Mouse (Mus musculus) stomach, embryonic 16.5 days (tissue): Measurements from ENCODE around the gene Ypel3. TPM values are rescaled to one million over a fixed set of nuclear protein-coding genes. Genes with fewer than 3 reads are reported as not detected.
A peak's percentile ranks its signal among the peaks of the same experiment; 100 is the strongest.

ENCODE experiments used
- ATAC-seq: fragments of 200-750 bp; cut with Nextera tagmentation; 2 replicates; pipeline ENCODE4 v1.8.0; 2017; ENCODE audit warnings: moderate number of reproducible peaks, moderate TSS enrichment; ENCODE audit not compliant: insufficient read depth, low FRiP score
- H3K27ac ChIP-seq: fragments of 300-500 bp; sonication (generic); 2 replicates; pipeline ENCODE4 v1.5.1; 2014; ENCODE audit warnings: low read length
- H3K27me3 ChIP-seq: fragments of 300-500 bp; sonication (generic); 2 replicates; pipeline ENCODE4 v1.6.1; 2014; ENCODE audit warnings: low read length, control low read depth, mixed read lengths; ENCODE audit not compliant: control insufficient read depth, insufficient read depth
- H3K36me3 ChIP-seq: fragments of 300-500 bp; sonication (generic); 2 replicates; pipeline ENCODE4 v1.6.1; 2014; ENCODE audit warnings: low read length; ENCODE audit not compliant: control insufficient read depth, insufficient read depth
- H3K4me1 ChIP-seq: fragments of 300-500 bp; sonication (generic); 2 replicates; pipeline ENCODE4 v1.6.1; 2014; ENCODE audit warnings: low read length, control low read depth, mixed read lengths; ENCODE audit not compliant: control insufficient read depth, insufficient read depth
- H3K4me2 ChIP-seq: fragments of 300-500 bp; sonication (generic); 2 replicates; pipeline ENCODE4 v1.6.1; 2014; ENCODE audit warnings: low read depth, low read length, mixed read lengths
- H3K4me3 ChIP-seq: fragments of 300-500 bp; sonication (generic); replicated peaks from 2 replicates; pipeline ENCODE4 v1.5.1; 2014; ENCODE audit warnings: mild to moderate bottlenecking, low read length
- H3K9ac ChIP-seq: fragments of 300-500 bp; sonication (generic); 2 replicates; pipeline ENCODE4 v1.6.1; 2014; ENCODE audit warnings: low read length
- H3K9me3 ChIP-seq: fragments of 300-500 bp; sonication (generic); replicated peaks from 2 replicates; pipeline ENCODE4 v1.6.1; 2016; ENCODE audit warnings: low read length, control low read depth; ENCODE audit not compliant: control insufficient read depth
- WGBS: fragments of 180-500 bp; shearing (Covaris S2); extraction: QIAGEN DNeasy Blood & Tissue Kit; methylation state at CpG from one replicate; pipeline ENCODE4 v1.1.7; 2014; 5-methylcytosine and 5-hydroxymethylcytosine counted together
- polyA plus RNA-seq: library from polyadenylated mRNA; unstranded; fragments of >200 nt; fragmentation: Nextera tagmentation; extraction: Ambion mirVana; gene quantifications from 2 replicates; pipeline ENCODE4 v1.2.1, GENCODE M21; 2015

The Ypel3 gene
- polyA plus RNA-seq, 1 experiment from 2014 or later = 65.9 TPM

DNA sequence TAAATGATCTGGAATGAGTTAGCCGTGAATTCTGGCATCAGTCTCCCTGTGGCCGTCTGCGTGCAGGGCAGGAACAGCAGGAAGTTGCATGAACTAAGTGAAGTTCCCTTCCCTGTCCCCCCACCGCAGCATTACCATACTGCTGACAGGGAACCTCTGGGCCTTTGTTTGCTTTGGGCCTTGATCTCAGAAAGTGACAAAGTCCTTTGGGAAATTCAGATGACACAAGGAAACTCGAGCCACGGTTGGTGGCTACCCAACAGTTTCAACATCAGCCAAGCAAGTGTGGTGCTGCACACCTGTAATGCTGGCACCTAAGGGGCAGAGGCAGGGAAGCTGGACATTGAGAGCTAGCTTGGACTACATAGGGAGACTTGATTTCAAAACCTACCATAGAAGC is 30.0 kb upstream of the Ypel3 start:
- 27% methylated on average over 6 of the region's 6 CpGs for WGBS
- peak; percentile 64; the same call in 1 of the 2 replicates for ATAC-seq
- H3K4me2 ChIP-seq = peak overlapping the region; percentile 19; the same call in 1 of the 2 replicates
- H3K9me3 ChIP-seq = no peaks in the 10 kb centered on the region
- H3K4me1 ChIP-seq = no peaks in the 10 kb centered on the region
- H3K9ac ChIP-seq = peak overlapping the region; percentile 29; the same call in 1 of the 2 replicates
- H3K27me3 ChIP-seq = no peaks in the 10 kb centered on the region
- no peaks in the 10 kb centered on the region for H3K36me3 ChIP-seq
- peak overlapping the region; percentile 57 for H3K27ac ChIP-seq
- H3K4me3 ChIP-seq = no peak overlapping the region

DNA sequence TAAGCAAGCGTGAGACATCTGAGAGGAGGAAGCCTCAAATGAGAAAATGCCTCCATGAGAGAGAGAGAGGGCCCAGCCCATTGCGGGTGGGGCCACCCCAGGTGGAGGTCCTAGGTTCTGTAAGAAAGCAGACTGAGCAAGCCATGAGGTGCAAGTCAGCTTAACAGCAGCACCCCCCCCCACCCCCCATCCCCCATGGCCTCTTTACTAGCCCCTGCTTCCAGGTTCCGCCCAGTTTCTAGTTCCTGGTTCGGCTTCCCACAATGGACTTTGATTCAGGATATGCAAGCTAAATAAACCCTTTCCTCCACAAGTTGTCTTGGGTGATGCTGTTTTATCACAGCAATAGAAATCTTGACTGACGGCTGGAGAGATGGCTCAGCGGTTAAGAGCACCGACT is 27.9 kb upstream of the Ypel3 start:
- ATAC-seq = no peak
- Histone ChIP-seq H3K4me1 (no peaks in the 10 kb centered on the region), H3K4me2 (no peak overlapping the region), H3K36me3 (no peaks in the 10 kb centered on the region), H3K9ac (no peak overlapping the region), H3K27ac (peak overlapping the region; percentile 46; the same call in 1 of the 2 replicates), H3K4me3 (no peak overlapping the region), H3K9me3 (no peaks in the 10 kb centered on the region), H3K27me3 (no peaks in the 10 kb centered on the region)
- 65% methylated on average over 7 of the region's 7 CpGs for WGBS

DNA sequence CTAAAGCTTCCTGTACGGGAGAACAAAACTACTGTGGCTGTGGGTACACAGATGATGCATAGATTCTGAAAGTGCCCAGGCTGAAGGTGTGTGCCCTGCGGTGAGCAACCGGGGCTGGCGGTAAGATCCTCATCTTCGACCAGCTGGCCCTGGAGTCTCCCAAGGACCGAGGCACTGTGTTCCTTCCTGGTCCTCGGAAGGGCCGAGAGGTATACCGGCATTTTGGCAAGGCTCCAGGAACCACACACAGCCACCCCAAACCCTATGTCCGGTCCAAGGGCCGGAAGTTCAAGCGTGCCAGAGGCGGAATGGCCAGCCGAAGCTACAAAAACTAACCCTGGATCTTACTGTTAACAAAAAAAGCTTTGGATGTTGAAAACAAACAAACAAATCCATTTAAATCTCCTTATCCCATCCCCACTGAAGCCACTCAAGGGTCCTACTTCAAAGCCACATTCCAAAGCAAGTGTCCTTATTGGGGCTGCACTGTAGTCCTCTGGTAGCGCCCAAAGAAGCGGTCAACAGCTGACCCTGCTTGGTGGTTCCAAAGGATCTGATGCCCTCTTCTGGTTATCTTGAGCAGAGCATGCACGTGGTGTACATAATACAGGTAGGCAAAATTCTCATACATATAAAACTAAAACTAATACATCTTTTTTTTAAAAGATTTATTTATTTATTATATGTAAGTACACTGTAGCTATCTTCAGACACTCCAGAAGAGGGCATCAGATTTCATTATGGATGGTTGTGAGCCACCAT is 27.0 kb upstream of the Ypel3 start:
- whole genome bisulfite sequencing = 94% methylated on average over 17 of the region's 17 CpGs
- Histone ChIP-seq H3K4me3 (no peak overlapping the region), H3K27me3 (no peaks in the 10 kb centered on the region), H3K9me3 (no peaks in the 10 kb centered on the region), H3K36me3 (no peaks in the 10 kb centered on the region), H3K9ac (no peak overlapping the region), H3K4me2 (no peak overlapping the region), H3K27ac (no peak overlapping the region), H3K4me1 (no peaks in the 10 kb centered on the region)
- no peak for ATAC-seq

DNA sequence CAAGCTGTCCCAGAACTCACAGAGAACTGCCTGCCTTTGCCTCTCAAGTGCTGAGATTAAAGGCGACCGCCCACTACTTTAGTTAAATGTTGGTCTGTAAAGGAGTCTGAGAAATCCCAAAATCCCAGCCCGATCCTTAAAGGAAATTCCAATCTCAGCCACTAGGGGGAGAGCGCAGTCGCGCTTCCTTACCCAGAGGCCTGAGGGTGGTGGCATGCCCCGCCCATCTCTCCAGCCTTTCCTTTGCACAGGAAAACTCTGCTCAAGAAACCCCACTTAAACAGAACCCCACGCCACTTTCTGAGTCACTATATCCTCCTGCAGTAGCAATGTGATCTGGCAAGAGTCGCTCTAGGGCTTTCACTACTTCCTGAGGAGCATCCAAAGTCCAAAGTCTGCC is 21.9 kb upstream of the Ypel3 start:
- Histone ChIP-seq H3K4me2 (peak overlapping the region; percentile 34; the same call in 1 of the 2 replicates), H3K27ac (peak overlapping the region; percentile 31; the same call in 1 of the 2 replicates), H3K9ac (peak overlapping the region; percentile 65), H3K27me3 (no peaks in the 10 kb centered on the region), H3K9me3 (no peaks in the 10 kb centered on the region), H3K4me1 (peaks cover 4% of the 10 kb centered on the region; the same call in 1 of the 2 replicates), H3K4me3 (no peak overlapping the region; the same call in 1 of the 2 replicates), H3K36me3 (no peaks in the 10 kb centered on the region)
- peak; percentile 67 for ATAC-seq
- WGBS = 2% methylated on average over 9 of the region's 9 CpGs

DNA sequence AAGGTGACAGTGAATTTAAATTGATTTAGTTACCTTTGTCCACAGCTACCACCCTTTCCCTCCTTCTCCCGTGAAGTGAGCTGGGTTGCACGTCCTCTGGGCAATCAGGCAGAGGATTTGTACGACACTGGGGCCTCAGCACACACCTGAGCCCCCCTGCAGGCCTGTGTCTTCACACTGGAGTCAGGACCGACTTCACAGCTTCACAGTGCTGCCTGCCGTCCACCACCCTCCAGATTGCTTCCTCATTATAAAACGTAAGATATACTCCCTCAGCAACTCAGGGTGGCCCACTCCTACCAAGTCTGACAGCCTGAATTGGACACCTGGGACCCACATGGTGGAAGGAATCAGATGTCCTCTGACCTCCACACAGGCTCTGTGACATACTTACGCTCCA is 18.2 kb upstream of the Ypel3 start:
- Histone ChIP-seq H3K9me3 (no peaks in the 10 kb centered on the region), H3K4me1 (peaks cover 34% of the 10 kb centered on the region), H3K4me3 (no peak overlapping the region), H3K27ac (no peak overlapping the region), H3K36me3 (peaks cover 4% of the 10 kb centered on the region; the same call in 1 of the 2 replicates), H3K9ac (peak overlapping the region; percentile 59; the same call in 1 of the 2 replicates), H3K4me2 (no peak overlapping the region), H3K27me3 (no peaks in the 10 kb centered on the region)
- 72% methylated on average over 7 of the region's 7 CpGs for WGBS
- no peak for ATAC-seq

DNA sequence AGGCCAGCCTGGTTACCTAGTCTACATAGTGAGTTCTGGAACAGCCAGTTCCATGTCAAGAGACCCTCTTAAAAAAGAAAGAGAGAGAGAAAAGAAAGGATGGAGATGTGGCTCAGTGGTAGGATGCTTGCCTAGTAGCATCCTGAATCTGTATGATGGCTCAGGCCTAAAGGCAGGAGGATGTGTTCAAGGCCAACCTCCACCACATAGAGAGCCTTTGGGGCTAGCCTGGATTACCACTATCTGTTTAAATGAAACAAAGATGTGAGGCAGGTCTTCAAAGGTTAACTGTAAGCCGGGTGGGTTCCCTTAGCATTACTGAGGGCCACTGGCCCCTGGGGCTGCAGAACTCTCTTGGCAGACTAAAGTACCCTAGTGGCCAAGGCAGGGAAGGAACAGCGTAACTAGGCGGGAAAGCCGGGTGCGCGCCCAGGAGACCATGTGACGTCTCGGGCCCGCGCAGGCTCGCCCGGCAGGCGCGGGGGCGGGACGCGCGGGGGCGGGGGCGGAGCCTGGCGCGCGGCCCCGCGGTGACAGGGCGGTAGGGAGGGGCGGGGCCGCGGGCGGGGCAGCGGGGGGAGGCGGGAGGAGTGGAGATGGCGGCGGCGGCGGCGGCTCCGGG is 17.6 kb upstream of the Ypel3 start, which contains the start of gene Mapk3:
Gene Mapk3, plus strand, starts transcription at position 552 of the 622 bp plus-strand sequence.
- Histone ChIP-seq H3K9ac (peak within 1 kb of the TSS; percentile 92), H3K4me1 (peaks cover 34% of the 10 kb centered on the region), H3K4me2 (peak within 1 kb of the TSS; percentile 92), H3K36me3 (peaks cover 5% of the 10 kb centered on the region), H3K4me3 (peak within 1 kb of the TSS; percentile 81), H3K27me3 (no peaks in the 10 kb centered on the region), H3K27ac (peak within 1 kb of the TSS; percentile 99), H3K9me3 (no peaks in the 10 kb centered on the region)
- ATAC-seq = peak; percentile 68
- WGBS = 1% methylated on average over 25 of the region's 38 CpGs

DNA sequence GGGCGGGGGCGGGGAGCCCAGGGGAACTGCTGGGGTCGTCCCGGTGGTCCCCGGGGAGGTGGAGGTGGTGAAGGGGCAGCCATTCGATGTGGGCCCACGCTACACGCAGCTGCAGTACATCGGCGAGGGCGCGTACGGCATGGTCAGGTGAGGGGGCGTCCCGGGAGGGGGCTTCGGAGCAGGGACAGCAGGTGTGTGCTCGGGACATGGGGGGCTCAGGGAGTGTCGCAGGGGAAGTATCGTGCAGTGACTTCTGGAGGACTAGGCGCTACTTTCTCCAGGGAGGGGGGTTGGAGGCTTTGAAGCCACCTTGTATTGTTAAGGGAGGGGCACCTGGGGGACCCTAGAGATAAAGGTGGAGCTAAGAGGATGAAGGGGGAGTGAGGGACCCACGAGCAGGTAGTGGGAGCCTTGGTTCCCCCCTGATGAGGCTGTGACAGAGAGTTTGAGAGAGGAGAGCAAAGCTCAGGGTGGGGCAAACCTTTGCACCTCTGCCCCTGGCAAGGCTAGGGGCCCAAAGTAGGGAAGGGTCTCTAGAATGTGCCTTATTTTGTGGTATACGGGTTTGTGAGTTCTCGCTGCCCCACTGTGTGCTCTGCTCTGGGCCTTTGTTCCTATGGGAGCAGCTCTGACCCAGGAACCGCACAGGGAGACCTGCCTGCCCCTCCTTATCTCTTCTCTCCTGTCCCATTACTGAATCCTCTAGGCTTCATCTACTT is 16.9 kb upstream of the Ypel3 start:
- Histone ChIP-seq H3K9ac (peak overlapping the region; percentile 92), H3K36me3 (peaks cover 11% of the 10 kb centered on the region), H3K4me1 (peaks cover 34% of the 10 kb centered on the region), H3K27ac (peak overlapping the region; percentile 99), H3K27me3 (no peaks in the 10 kb centered on the region), H3K4me2 (peak overlapping the region; percentile 92), H3K9me3 (no peaks in the 10 kb centered on the region), H3K4me3 (peak overlapping the region; percentile 81)
- under 1% methylated on average over 22 of the region's 24 CpGs for WGBS
- ATAC-seq = peak; percentile 12

DNA sequence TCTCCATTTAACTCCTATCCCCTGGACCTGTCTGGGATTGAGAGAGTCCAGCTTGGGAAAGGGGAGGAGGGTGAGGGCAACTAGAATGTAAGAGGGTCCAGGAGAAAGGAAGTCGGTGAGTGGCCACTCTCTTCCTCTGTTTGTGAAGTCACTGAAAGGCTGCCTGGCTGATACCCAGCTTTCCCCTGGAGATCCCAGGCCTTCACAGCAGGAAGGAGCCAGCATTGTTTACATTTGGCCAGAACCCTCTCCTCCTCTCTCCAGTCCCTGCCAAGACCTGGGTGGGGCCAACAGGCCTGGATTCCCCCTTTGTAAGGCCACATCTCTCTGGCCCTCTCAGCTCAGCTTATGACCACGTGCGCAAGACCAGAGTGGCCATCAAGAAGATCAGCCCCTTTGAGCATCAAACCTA is 16.4 kb upstream of the Ypel3 start:
- Histone ChIP-seq H3K27ac (peak overlapping the region; percentile 99), H3K9me3 (no peaks in the 10 kb centered on the region), H3K36me3 (peaks cover 16% of the 10 kb centered on the region), H3K9ac (peak overlapping the region; percentile 92), H3K4me2 (peak overlapping the region; percentile 92), H3K27me3 (no peaks in the 10 kb centered on the region), H3K4me1 (peaks cover 30% of the 10 kb centered on the region), H3K4me3 (peak overlapping the region; percentile 81)
- WGBS = 15% methylated on average over 3 of the region's 3 CpGs
- peak; percentile 79 for ATAC-seq
